Mouse (Mus musculus) urinary bladder, postnatal 25 days (tissue): ENCODE measurements around the gene Socs1.
"Not testable (repeated sequence)": the region's sequence is repeated elsewhere in the genome, so short reads cannot be mapped to it uniquely, and the experiment has no call there.

Experiments used
- DNase-seq: peaks from one replicate; pipeline ENCODE4 v3.0.0; 2022; ENCODE audit warnings: low spot score

Gene Socs1

GRCm38 (mm10) chr16:10785371-10786231 is at the start of gene Socs1:
Gene Socs1 (minus strand): TSS chr16:10785536.
- peak; percentile 82 for DNase-seq

GRCm38 (mm10) chr16:10834542-10834910 is 49.2 kb upstream of the Socs1 start:
- DNase-seq = no peak

- no peak for DNase-seq
Measured at GRCm38 (mm10) chr16:10828461-10828805, 43.1 kb upstream of the Socs1 start.

- no peak for DNase-seq
Measured at GRCm38 (mm10) chr16:10827766-10828460, 42.6 kb upstream of the Socs1 start.

- DNase-seq = no peak
Measured at GRCm38 (mm10) chr16:10827269-10827668, 41.9 kb upstream of the Socs1 start.

- DNase-seq = no peak
Measured at GRCm38 (mm10) chr16:10825840-10826239, 40.5 kb upstream of the Socs1 start.

- no peak for DNase-seq
Measured at GRCm38 (mm10) chr16:10824536-10824935, 39.2 kb upstream of the Socs1 start.

- DNase-seq = no peak
Measured at GRCm38 (mm10) chr16:10821387-10821786, 36.1 kb upstream of the Socs1 start.

GRCm38 (mm10) chr16:10819966-10820365 is 34.6 kb upstream of the Socs1 start:
- DNase-seq = no peak

GRCm38 (mm10) chr16:10818579-10819135 is 33.3 kb upstream of the Socs1 start:
- no peak for DNase-seq

GRCm38 (mm10) chr16:10814864-10815263 is 29.5 kb upstream of the Socs1 start:
- no peak for DNase-seq

GRCm38 (mm10) chr16:10813726-10814125 is 28.4 kb upstream of the Socs1 start:
- DNase-seq = no peak

GRCm38 (mm10) chr16:10812865-10813371 is 27.6 kb upstream of the Socs1 start, which contains the start of gene Gm11172:
Gene Gm11172 (plus strand): TSS chr16:10812915.
- no peak for DNase-seq

- no peak for DNase-seq
Measured at GRCm38 (mm10) chr16:10810376-10810775, 25.0 kb upstream of the Socs1 start.

- no peak for DNase-seq
Measured at GRCm38 (mm10) chr16:10805789-10806527, 20.6 kb upstream of the Socs1 start, which contains the start of gene Prm1. Gene Prm1 (minus strand): TSS chr16:10805839.

GRCm38 (mm10) chr16:10802420-10802819 is 17.1 kb upstream of the Socs1 start:
- DNase-seq = not testable (repeated sequence)

GRCm38 (mm10) chr16:10796034-10796433 is 10.7 kb upstream of the Socs1 start, which contains the start of gene Prm2:
Gene Prm2 (minus strand): TSS chr16:10796134.
- DNase-seq = no peak

GRCm38 (mm10) chr16:10790702-10791101 is 5.4 kb upstream of the Socs1 start, which contains the start of gene Prm3:
Gene Prm3 (minus strand): TSS chr16:10790914.
- no peak for DNase-seq

- DNase-seq = no peak
Measured at GRCm38 (mm10) chr16:10788866-10789265, 3.5 kb upstream of the Socs1 start.

GRCm38 (mm10) chr16:10788271-10788670 is 2.9 kb upstream of the Socs1 start, which contains the start of gene Tnp2:
Gene Tnp2 (minus strand): TSS chr16:10788660.
- no peak for DNase-seq

GRCm38 (mm10) chr16:10787548-10788058 is 2.3 kb upstream of the Socs1 start:
- no peak for DNase-seq
